In the genomic region with DNA sequence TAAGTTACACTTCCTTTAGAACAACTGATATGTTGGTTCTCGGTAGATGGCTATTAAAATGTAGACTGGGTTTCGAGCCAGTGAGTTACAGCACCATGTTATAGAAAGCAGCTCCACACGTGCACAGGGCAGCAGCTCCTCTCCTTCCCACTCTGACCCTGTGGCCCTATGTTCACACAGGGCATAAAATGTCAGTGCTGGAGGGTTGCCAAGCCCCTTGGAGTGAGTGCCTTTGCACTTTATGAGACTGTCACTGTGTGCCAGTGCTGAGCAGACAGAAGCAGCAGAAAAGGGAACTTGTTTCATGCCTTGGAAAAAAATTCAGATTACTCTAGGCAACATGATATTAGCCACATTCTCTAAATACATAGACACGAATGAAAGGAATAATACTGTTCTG, we compare ENCODE assay signal across 9 mouse cellular contexts. TPM values are rescaled to one million over a fixed set of nuclear protein-coding genes. Genes with fewer than 3 reads are reported as not detected.
A peak's percentile ranks its signal among the peaks of the same experiment; 100 is the strongest.
DNase-seq lines count a peak whose midpoint lies in the region; ATAC-seq and TF ChIP-seq lines count a peak whose summit lies in the region.
"Had no signal": no experiment of that assay in that cellular context is flagged by ENCODE, and none has a peak within 500 bp of the region (broad histone marks: within the 10 kb centered on the region; RNA-seq: fewer than 3 reads in every experiment).

No protein-coding gene starts in this region.

- no peaks in the 10 kb centered on the region for H3K9me3 ChIP-seq in midbrain, postnatal 0 days (ENCODE audit: low read length)
- no peaks in the 10 kb centered on the region for H3K9me3 ChIP-seq in midbrain, embryonic 15.5 days
- no peaks in the 10 kb centered on the region for H3K9me3 ChIP-seq in midbrain, embryonic 10.5 days (replicated peaks)
- H3K9me3 ChIP-seq: stomach, embryonic 15.5 days had no signal

- TF ChIP-seq CTCF in midbrain, postnatal 0 days (IDR thresholded peaks at IDR 0.05) = no peak

- no peak overlapping the region for H3K4me2 ChIP-seq in midbrain, postnatal 0 days (ENCODE audit: low read depth, low read length, poor library complexity, severe bottlenecking)
- H3K4me2 ChIP-seq in midbrain, embryonic 15.5 days = no peak overlapping the region
- H3K4me2 ChIP-seq: stomach, embryonic 15.5 days had no signal

- no peak overlapping the region for H3K4me3 ChIP-seq in midbrain, postnatal 0 days (ENCODE audit: low read depth, low read length)
- H3K4me3 ChIP-seq in midbrain, embryonic 15.5 days = no peak overlapping the region
- no peak overlapping the region for H3K4me3 ChIP-seq in midbrain, embryonic 10.5 days
- H3K4me3 ChIP-seq: stomach, embryonic 15.5 days had no signal

- ATAC-seq in midbrain, postnatal 0 days (ENCODE audit: low FRiP score) = no peak; the same call in 1 of the 2 replicates
- no peak for ATAC-seq in midbrain, embryonic 15.5 days (replicated peaks)

- WGBS in midbrain, postnatal 0 days = 61% methylated on average over 4 of the region's 4 CpGs
- WGBS in midbrain, embryonic 15.5 days = 60% methylated on average over 4 of the region's 4 CpGs
- WGBS in midbrain, embryonic 10.5 days = 78% methylated on average over 4 of the region's 4 CpGs

- H3K9ac ChIP-seq in midbrain, postnatal 0 days (replicated peaks; ENCODE audit: low read length, poor library complexity, severe bottlenecking) = no peak overlapping the region
- H3K9ac ChIP-seq in midbrain, embryonic 15.5 days = no peak overlapping the region
- H3K9ac ChIP-seq: stomach, embryonic 15.5 days had no signal

- DNase-seq in midbrain, postnatal 0 days (ENCODE audit: low spot score) = peak; percentile 52
- DNase-seq in cerebellum, adult 9-11 months = peak; percentile 20
- peak; percentile 56 for DNase-seq in heart, postnatal 4 days
- peak; percentile 18 for DNase-seq in lung, postnatal 10 days
- no peak for DNase-seq in midbrain, embryonic 10.5 days (ENCODE audit: low spot score)
- DNase-seq in layer of hippocampus, postnatal 14 days (ENCODE audit: low spot score in 2 of 2) = no peak
- no peak for DNase-seq in layer of hippocampus, postnatal 36 days

- H3K27me3 ChIP-seq in midbrain, postnatal 0 days (ENCODE audit: insufficient read depth, low read length) = no peaks in the 10 kb centered on the region
- no peaks in the 10 kb centered on the region for H3K27me3 ChIP-seq in midbrain, embryonic 15.5 days (replicated peaks)
- H3K27me3 ChIP-seq in midbrain, embryonic 10.5 days (ENCODE audit: low read depth, poor library complexity, severe bottlenecking) = no peaks in the 10 kb centered on the region
- H3K27me3 ChIP-seq: stomach, embryonic 15.5 days had no signal

- H3K4me1 ChIP-seq in midbrain, postnatal 0 days (ENCODE audit: insufficient read depth, low read length) = no peaks in the 10 kb centered on the region
- no peaks in the 10 kb centered on the region for H3K4me1 ChIP-seq in midbrain, embryonic 15.5 days
- peaks cover 3% of the 10 kb centered on the region; the same call in 1 of the 2 replicates for H3K4me1 ChIP-seq in midbrain, embryonic 10.5 days
- H3K4me1 ChIP-seq: stomach, embryonic 15.5 days had no signal

- H3K36me3 ChIP-seq in midbrain, postnatal 0 days (ENCODE audit: insufficient read depth, low read length) = no peaks in the 10 kb centered on the region
- H3K36me3 ChIP-seq in midbrain, embryonic 15.5 days (replicated peaks) = no peaks in the 10 kb centered on the region
- H3K36me3 ChIP-seq in midbrain, embryonic 10.5 days = no peaks in the 10 kb centered on the region
- H3K36me3 ChIP-seq: stomach, embryonic 15.5 days had no signal

- no peak overlapping the region for H3K27ac ChIP-seq in midbrain, postnatal 0 days (ENCODE audit: low read depth, low read length)
- no peak overlapping the region for H3K27ac ChIP-seq in midbrain, embryonic 15.5 days
- H3K27ac ChIP-seq in midbrain, embryonic 10.5 days (replicated peaks) = no peak overlapping the region
- H3K27ac ChIP-seq: stomach, embryonic 15.5 days had no signal

RNA-seq across cellular contexts. Expression of a gene that starts 47.8 kb away (rescaled TPM):
- 101 and 110 TPM in 2 replicates for total RNA-seq in midbrain, postnatal 0 days (2014; rRNA removed)
- polyA plus RNA-seq in midbrain, postnatal 0 days (2015; fragmentation: Nextera tagmentation; extraction: Ambion mirVana) = 84.4 and 89.3 TPM in 2 replicates
- polyA plus RNA-seq in midbrain, embryonic 15.5 days (2015; fragmentation: Nextera tagmentation; extraction: Ambion mirVana) = 95.8 and 105 TPM in 2 replicates
- total RNA-seq in heart, postnatal 4 days (2021) = under 1 TPM; 0.43 to 0.61 TPM
- 8.9 and 16.7 TPM in 2 replicates for polyA plus RNA-seq in midbrain, embryonic 10.5 days (2016; fragmentation: Nextera tagmentation; extraction: Ambion mirVana)
- 10 to 100 TPM; 60.4 to 63.7 TPM for total RNA-seq in layer of hippocampus, postnatal 14 days (2021)
- 10 to 100 TPM; 68.1 to 69.4 TPM for total RNA-seq in layer of hippocampus, postnatal 36 days (2021)

Comparison
In these comparisons a context has a peak if more than half of its experiments do, and no peak if none do; other contexts are left out.
1. DNase-seq: peak in midbrain, postnatal 0 days (single experiment), cerebellum, adult 9-11 months (single experiment), heart, postnatal 4 days (single experiment) and lung, postnatal 10 days (single experiment); none in midbrain, embryonic 10.5 days (single experiment), layer of hippocampus, postnatal 14 days (0 of 2) and layer of hippocampus, postnatal 36 days (0 of 2).
2. RNA of a gene that starts 47.8 kb away (total RNA-seq): 101 to 110 TPM in midbrain, postnatal 0 days, 68.1 to 69.4 TPM in layer of hippocampus, postnatal 36 days and 60.4 to 63.7 TPM in layer of hippocampus, postnatal 14 days; 0.43 to 0.61 TPM in heart, postnatal 4 days; every median in the first group is over 10 times any median in the second.